Mouse (Mus musculus) bone marrow macrophage, adult 2 months (primary cell): Measurements from ENCODE around the gene Mybphl. TPM values are rescaled to one million over a fixed set of nuclear protein-coding genes. Genes with fewer than 3 reads are reported as not detected.

Experiments
- H3K27ac ChIP-seq: 2 replicates; pipeline ENCODE4 v1.5.1; 2012; ENCODE audit warnings: low read depth, low read length; ENCODE audit not compliant: insufficient read depth
- H3K4me1 ChIP-seq: 2 replicates; pipeline ENCODE4 v1.6.1; 2012; ENCODE audit warnings: low read length; ENCODE audit not compliant: control insufficient read depth, insufficient read depth
- H3K4me3 ChIP-seq: 2 replicates; pipeline ENCODE4 v1.5.1; 2012; ENCODE audit warnings: mild to moderate bottlenecking, low read length, moderate library complexity; ENCODE audit not compliant: insufficient read depth
- CTCF ChIP-seq: IDR thresholded peaks from 2 replicates; pipeline ENCODE4 v1.5.1; 2012; ENCODE audit warnings: low read depth, mild to moderate bottlenecking, low read length, moderate library complexity
- POLR2A ChIP-seq: IDR thresholded peaks from 2 replicates; pipeline ENCODE4 v1.6.1; 2012; ENCODE audit warnings: mild to moderate bottlenecking, low read depth, low read length, borderline replicate concordance
- polyA plus RNA-seq: library from polyadenylated mRNA; stranded (reverse); fragments of >200 nt; gene quantifications from 2 replicates; pipeline ENCODE4 v1.2.4, GENCODE M21; 2012; ENCODE audit not compliant: missing spikeins, insufficient read depth, insufficient read length

Mybphl gene
- polyA plus RNA-seq, 1 experiment: not detected

DNA sequence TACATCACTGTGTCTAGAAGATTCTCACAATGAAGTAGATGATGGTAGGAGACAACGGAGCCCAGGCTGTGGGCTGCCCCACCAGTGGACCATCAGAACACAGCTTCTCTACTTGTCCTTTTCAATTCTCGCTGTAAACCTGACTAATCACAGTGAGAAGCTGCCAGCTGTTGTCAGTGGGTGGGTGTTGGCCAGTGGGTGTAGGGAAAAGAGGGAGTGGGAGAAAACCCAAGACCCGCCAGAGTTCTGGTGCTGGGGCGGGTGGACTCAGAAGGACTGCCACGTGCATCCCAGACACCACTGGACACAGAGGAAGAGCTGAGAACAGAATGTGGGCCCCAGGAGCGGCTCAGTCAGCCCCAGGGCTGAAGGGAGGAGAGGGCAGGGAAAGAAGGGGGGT, 33.9 kb upstream of the Mybphl start:
- no peak for TF ChIP-seq POLR2A
- TF ChIP-seq CTCF: no peak

DNA sequence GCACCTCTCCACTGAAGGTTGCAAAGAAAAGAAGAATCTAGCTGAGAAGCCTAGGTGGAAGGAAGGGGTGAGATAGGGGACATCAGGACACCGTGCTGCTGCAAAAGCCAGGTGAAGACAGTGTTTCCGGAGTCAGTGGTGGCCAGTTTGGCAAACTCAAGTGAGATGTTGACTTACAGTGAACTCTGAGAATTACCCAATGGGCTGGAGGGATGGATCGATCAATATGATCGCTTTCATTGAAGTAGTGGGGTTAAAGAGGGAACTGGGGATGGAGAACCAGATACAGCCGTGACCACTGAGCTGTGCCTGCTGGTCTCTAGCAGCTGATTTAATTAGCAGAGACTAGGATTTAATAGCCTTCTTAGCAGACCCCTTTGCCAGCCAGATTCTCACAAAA, 27.8 kb upstream of the Mybphl start:
- H3K4me1 ChIP-seq: peaks cover 9% of the 10 kb centered on the region
- TF ChIP-seq POLR2A (no peak), CTCF (no peak)
- H3K27ac ChIP-seq: no peak overlapping the region
- no peak overlapping the region for H3K4me3 ChIP-seq

More for the DNA sequence above, 33.9 kb upstream of the Mybphl start:
- H3K4me1 ChIP-seq: no peaks in the 10 kb centered on the region
- H3K4me3 ChIP-seq: no peak overlapping the region
- no peak overlapping the region for H3K27ac ChIP-seq

DNA sequence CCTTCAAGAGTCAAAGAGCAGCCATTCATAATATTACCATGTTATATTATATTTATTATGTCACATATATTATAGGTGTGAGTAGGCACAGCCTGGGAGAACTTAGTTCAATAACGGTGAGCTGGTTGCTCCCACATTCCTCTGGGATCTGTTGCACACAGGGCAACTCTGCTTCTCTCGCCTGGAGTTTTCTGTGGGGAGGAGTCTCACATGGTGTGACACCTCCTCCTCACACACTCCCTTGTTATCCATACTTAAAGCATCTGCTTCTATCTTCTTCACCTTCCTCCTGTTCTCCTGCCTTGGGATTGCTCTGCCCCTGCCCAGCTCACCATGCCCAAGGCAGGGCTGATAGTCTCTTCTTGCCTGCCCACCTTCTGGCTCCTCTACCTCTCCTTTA, 23.7 kb upstream of the Mybphl start:
- H3K4me3 ChIP-seq: no peak overlapping the region
- peaks cover 14% of the 10 kb centered on the region for H3K4me1 ChIP-seq
- no peak for TF ChIP-seq POLR2A
- TF ChIP-seq CTCF: no peak
- H3K27ac ChIP-seq: no peak overlapping the region

DNA sequence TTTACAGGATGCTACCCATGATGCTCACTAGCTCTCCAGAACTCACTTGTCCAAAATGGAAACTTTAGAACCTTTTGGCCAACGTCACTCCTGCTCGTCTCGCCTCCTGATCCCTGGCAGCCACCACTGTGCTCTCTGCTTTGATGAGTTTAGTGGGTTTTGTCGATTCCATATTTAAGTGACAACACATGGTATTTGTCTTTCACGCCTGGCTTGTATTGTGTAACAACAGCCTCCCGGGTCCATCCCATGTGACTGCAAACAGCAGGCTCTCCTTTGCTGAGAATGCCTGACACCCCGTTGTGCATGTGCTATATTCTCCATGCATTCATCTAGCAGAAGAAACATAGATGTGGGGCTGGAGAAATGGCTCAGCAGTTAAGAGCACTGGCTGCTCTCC, 22.5 kb upstream of the Mybphl start:
- no peak for TF ChIP-seq CTCF
- no peak for TF ChIP-seq POLR2A
- H3K4me3 ChIP-seq: no peak overlapping the region
- peaks cover 14% of the 10 kb centered on the region for H3K4me1 ChIP-seq
- H3K27ac ChIP-seq: no peak overlapping the region

DNA sequence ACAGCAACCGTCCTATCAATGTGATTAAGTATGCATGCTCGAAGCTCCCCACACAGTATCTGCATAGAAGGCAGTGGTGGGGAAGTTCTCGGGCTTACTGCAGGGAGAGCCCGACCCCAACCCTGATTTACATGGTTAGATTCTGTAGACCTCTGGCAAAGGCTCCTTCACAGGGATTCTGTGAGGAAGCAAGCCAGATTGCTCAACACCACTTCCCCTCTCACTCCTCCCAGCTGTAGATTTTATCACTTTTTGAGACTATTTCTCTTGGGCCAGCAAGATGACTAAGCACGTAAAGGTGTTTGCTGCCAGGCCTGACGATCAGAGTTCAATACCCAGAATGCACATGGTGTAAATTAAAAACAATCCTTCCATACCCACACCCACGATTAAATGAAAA, 18.9 kb upstream of the Mybphl start:
- TF ChIP-seq POLR2A (no peak), CTCF (no peak)
- H3K4me3 ChIP-seq: no peak overlapping the region
- peaks cover 15% of the 10 kb centered on the region for H3K4me1 ChIP-seq
- H3K27ac ChIP-seq: no peak overlapping the region

DNA sequence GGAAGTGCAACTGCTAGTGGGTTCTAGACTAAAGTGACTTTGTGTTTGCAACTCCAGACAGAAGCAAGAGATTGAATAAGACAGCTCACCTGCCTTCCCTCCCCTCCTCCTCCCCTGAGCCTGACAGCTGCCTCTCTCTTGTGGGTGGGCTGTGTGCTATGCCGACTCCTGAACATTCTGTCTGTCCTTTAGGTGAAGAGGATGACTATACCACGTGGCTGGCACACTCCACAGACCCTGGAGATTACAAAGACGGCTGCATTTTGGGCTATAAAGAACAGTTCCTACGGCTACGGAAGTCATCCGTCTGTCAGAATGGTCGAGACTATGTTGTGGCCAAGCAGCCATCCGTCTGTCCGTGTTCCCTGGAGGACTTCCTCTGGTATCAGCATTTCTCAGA, 16.3 kb upstream of the Mybphl start:
- no peak overlapping the region for H3K4me3 ChIP-seq
- TF ChIP-seq POLR2A (no peak), CTCF (no peak)
- H3K27ac ChIP-seq: no peak overlapping the region
- H3K4me1 ChIP-seq: peaks cover 15% of the 10 kb centered on the region

DNA sequence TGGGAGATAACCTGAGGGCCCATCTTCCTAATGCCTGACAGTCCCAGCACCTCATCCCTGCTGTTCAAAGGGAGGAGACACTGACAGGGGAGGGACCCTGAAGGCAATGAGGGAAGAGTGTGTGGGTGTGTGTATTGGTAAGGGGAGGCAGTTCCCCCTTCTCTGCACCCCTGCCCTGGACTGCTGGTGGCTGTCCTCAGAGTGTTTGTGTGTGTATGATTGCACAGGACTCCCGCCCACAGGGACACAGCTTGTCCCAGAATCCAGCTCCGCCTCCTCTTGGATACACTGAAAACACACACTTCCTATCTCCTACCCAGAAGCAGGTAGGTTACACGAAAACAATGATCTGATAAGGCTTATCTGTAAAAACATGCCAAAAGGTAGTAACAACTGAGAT, 9.5 kb upstream of the Mybphl start:
- no peak overlapping the region for H3K27ac ChIP-seq
- no peaks in the 10 kb centered on the region for H3K4me1 ChIP-seq
- TF ChIP-seq CTCF (no peak), POLR2A (no peak)
- H3K4me3 ChIP-seq: no peak overlapping the region

DNA sequence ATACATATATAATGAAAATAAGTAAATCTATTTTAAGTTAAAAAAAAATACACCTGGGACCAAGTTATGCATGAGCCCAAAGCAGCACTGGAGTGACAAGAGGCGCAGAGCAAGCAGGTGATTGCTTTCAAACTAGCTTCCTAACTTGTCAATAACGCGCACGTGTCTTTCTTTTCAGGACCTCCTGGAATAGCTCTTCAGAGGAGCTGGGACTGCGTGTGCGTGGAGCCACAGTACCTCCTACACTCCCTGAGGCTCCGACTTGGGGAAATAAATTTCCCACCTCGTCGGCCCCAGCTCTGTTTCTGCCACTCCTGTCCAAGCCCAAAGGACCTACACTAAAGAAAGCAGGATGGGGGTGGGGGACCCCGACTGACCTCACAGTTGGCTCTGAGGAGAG, 7.7 kb upstream of the Mybphl start:
- TF ChIP-seq CTCF: no peak
- TF ChIP-seq POLR2A: no peak
- Histone ChIP-seq H3K27ac (no peak overlapping the region), H3K4me3 (no peak overlapping the region), H3K4me1 (peaks cover 8% of the 10 kb centered on the region)

DNA sequence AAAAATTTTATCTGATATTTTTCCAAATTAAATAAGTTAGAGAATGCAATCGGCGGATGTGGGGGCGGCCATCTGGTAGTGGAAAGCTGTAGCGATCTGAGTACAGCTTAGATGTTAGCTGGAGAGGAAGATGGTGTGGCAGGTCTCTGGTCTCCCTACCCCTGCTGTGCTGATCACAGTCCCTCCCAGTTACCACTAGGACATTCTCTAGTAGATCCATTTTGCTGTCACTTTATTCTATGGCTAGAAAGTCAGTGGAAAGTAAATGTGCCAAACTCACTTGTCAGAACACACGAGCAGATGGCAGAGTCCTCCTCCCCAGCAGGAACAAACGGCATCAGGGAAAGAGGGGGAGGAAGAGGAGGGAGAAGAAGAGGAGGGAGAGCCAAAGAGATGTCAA, 6.3 kb upstream of the Mybphl start:
- Histone ChIP-seq H3K4me3 (no peak overlapping the region), H3K4me1 (peaks cover 11% of the 10 kb centered on the region), H3K27ac (no peak overlapping the region)
- no peak for TF ChIP-seq CTCF
- no peak for TF ChIP-seq POLR2A

DNA sequence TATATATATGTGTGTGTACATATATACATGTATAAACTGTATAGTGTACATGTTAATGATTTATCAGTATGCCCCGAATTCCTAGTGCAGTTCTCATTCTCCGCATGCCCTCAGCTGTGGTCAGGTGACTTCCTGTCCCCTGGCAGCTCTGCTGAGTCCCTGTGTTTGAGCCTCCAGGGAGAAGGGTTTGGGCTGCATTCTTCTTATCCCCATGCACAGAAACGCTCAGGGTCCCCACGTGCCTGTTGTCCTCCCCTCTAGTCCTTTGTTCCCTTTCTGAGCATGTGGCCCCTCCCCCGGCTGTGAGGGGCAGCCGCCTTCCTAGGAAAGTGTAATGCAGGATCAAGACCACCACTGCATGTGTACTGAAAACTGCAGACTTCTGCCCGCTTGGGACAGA, 3.8 kb upstream of the Mybphl start:
- no peak overlapping the region for H3K27ac ChIP-seq
- no peak for TF ChIP-seq POLR2A
- no peak for TF ChIP-seq CTCF

DNA sequence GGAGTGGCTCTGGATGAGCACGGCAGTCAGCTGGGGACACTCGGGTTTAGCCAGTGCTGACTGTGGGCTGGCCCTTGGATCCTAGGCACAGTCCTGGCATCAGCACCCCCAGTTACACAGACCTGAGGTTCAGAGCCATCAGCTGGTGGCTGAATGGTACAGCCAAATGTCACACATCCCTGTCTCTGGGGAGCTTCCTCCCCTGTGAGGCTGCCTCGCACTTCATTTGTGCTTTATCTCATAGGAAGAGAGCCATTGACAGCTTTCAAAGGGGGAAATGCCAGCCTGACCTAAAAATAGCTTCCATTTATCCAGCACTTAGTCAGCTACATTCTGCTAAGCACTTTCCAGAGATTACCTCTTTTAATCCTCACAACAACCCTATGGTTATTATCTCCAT, 1.1 kb upstream of the Mybphl start:
- no peak overlapping the region for H3K4me3 ChIP-seq
- H3K27ac ChIP-seq: no peak overlapping the region
- no peak for TF ChIP-seq CTCF
- no peak for TF ChIP-seq POLR2A
- peaks cover 27% of the 10 kb centered on the region for H3K4me1 ChIP-seq

More for the DNA sequence above, 3.8 kb upstream of the Mybphl start:
- H3K4me1 ChIP-seq: peaks cover 27% of the 10 kb centered on the region
- no peak overlapping the region for H3K4me3 ChIP-seq
